Mouse (Mus musculus): ENCODE results near the gene Ttc3. TPM values are rescaled to one million over a fixed set of nuclear protein-coding genes. Genes with fewer than 3 reads are reported as not detected.

The Ttc3 gene
- total RNA-seq, 2 experiments from 2014 or later: 156 to 173 TPM

GRCm38 (mm10) chr16:94360578-94361350 is 9.7 kb upstream of the Ttc3 start:
- no peak for DNase-seq

GRCm38 (mm10) chr16:94362174-94362873 is 8.1 kb upstream of the Ttc3 start:
- peak; percentile 69 for DNase-seq

- no peak for DNase-seq
Observed at GRCm38 (mm10) chr16:94363814-94364213, 6.6 kb upstream of the Ttc3 start.

- DNase-seq: no peak
Observed at GRCm38 (mm10) chr16:94365435-94365834, 5.0 kb upstream of the Ttc3 start.

GRCm38 (mm10) chr16:94369596-94370172 is 734 bp upstream of the Ttc3 start:
- no peak for DNase-seq

GRCm38 (mm10) chr16:94370915-94371300 is 490 bp downstream of the Ttc3 start:
- peak; percentile 79 for DNase-seq

GRCm38 (mm10) chr16:94371301-94371931 is 998 bp downstream of the Ttc3 start, which contains the start of gene Pigp:
Gene Pigp (minus strand): TSS chr16:94371842.
- DNase-seq: peak; percentile 72

- no peak for DNase-seq
Observed at GRCm38 (mm10) chr16:94379386-94379785, 9.0 kb downstream of the Ttc3 start.

- DNase-seq: no peak
Observed at GRCm38 (mm10) chr16:94383277-94383676, 12.9 kb downstream of the Ttc3 start.

GRCm38 (mm10) chr16:94387690-94388089 is 17.3 kb downstream of the Ttc3 start:
- DNase-seq: no peak

- DNase-seq: no peak
Observed at GRCm38 (mm10) chr16:94392299-94392698, 21.9 kb downstream of the Ttc3 start.

GRCm38 (mm10) chr16:94395051-94395450 is 24.6 kb downstream of the Ttc3 start:
- DNase-seq: no peak

GRCm38 (mm10) chr16:94396641-94397040 is 26.2 kb downstream of the Ttc3 start:
- no peak for DNase-seq

GRCm38 (mm10) chr16:94399141-94399540 is 28.7 kb downstream of the Ttc3 start:
- no peak for DNase-seq

GRCm38 (mm10) chr16:94401636-94402035 is 31.2 kb downstream of the Ttc3 start:
- DNase-seq: no peak

GRCm38 (mm10) chr16:94402185-94402584 is 31.8 kb downstream of the Ttc3 start:
- DNase-seq: peak; percentile 32

GRCm38 (mm10) chr16:94411287-94411686 is 40.9 kb downstream of the Ttc3 start:
- DNase-seq: no peak

- no peak for DNase-seq
Observed at GRCm38 (mm10) chr16:94412198-94412597, 41.8 kb downstream of the Ttc3 start.

GRCm38 (mm10) chr16:94412760-94413159 is 42.3 kb downstream of the Ttc3 start:
- no peak for DNase-seq

GRCm38 (mm10) chr16:94414151-94414550 is 43.7 kb downstream of the Ttc3 start:
- no peak for DNase-seq

- no peak for DNase-seq
Observed at GRCm38 (mm10) chr16:94420498-94420897, 50.1 kb downstream of the Ttc3 start.

GRCm38 (mm10) chr16:94428948-94429347 is 58.5 kb downstream of the Ttc3 start:
- no peak for DNase-seq
